Mouse (Mus musculus) stomach, embryonic 16.5 days (tissue): ENCODE data around the gene Vat1. TPM values are rescaled to one million over a fixed set of nuclear protein-coding genes. Genes with fewer than 3 reads are reported as not detected.

Source experiments
- ATAC-seq: fragments of 200-750 bp; cut with Nextera tagmentation; 2 replicates; pipeline ENCODE4 v1.8.0; 2017; ENCODE audit warnings: moderate number of reproducible peaks, moderate TSS enrichment; ENCODE audit not compliant: insufficient read depth, low FRiP score
- H3K27ac ChIP-seq: fragments of 300-500 bp; sonication (generic); 2 replicates; pipeline ENCODE4 v1.5.1; 2014; ENCODE audit warnings: low read length
- H3K27me3 ChIP-seq: fragments of 300-500 bp; sonication (generic); 2 replicates; pipeline ENCODE4 v1.6.1; 2014; ENCODE audit warnings: low read length, control low read depth, mixed read lengths; ENCODE audit not compliant: control insufficient read depth, insufficient read depth
- H3K36me3 ChIP-seq: fragments of 300-500 bp; sonication (generic); 2 replicates; pipeline ENCODE4 v1.6.1; 2014; ENCODE audit warnings: low read length; ENCODE audit not compliant: control insufficient read depth, insufficient read depth
- H3K4me1 ChIP-seq: fragments of 300-500 bp; sonication (generic); 2 replicates; pipeline ENCODE4 v1.6.1; 2014; ENCODE audit warnings: low read length, control low read depth, mixed read lengths; ENCODE audit not compliant: control insufficient read depth, insufficient read depth
- H3K4me2 ChIP-seq: fragments of 300-500 bp; sonication (generic); 2 replicates; pipeline ENCODE4 v1.6.1; 2014; ENCODE audit warnings: low read depth, low read length, mixed read lengths
- H3K4me3 ChIP-seq: fragments of 300-500 bp; sonication (generic); replicated peaks from 2 replicates; pipeline ENCODE4 v1.5.1; 2014; ENCODE audit warnings: mild to moderate bottlenecking, low read length
- H3K9ac ChIP-seq: fragments of 300-500 bp; sonication (generic); 2 replicates; pipeline ENCODE4 v1.6.1; 2014; ENCODE audit warnings: low read length
- H3K9me3 ChIP-seq: fragments of 300-500 bp; sonication (generic); replicated peaks from 2 replicates; pipeline ENCODE4 v1.6.1; 2016; ENCODE audit warnings: low read length, control low read depth; ENCODE audit not compliant: control insufficient read depth
- WGBS: fragments of 180-500 bp; shearing (Covaris S2); extraction: QIAGEN DNeasy Blood & Tissue Kit; methylation state at CpG from one replicate; pipeline ENCODE4 v1.1.7; 2014; 5-methylcytosine and 5-hydroxymethylcytosine counted together
- polyA plus RNA-seq: library from polyadenylated mRNA; unstranded; fragments of >200 nt; fragmentation: Nextera tagmentation; extraction: Ambion mirVana; gene quantifications from 2 replicates; pipeline ENCODE4 v1.2.1, GENCODE M21; 2015

The Vat1 gene
- polyA plus RNA-seq, 1 experiment from 2014 or later = 67.1 TPM

DNA sequence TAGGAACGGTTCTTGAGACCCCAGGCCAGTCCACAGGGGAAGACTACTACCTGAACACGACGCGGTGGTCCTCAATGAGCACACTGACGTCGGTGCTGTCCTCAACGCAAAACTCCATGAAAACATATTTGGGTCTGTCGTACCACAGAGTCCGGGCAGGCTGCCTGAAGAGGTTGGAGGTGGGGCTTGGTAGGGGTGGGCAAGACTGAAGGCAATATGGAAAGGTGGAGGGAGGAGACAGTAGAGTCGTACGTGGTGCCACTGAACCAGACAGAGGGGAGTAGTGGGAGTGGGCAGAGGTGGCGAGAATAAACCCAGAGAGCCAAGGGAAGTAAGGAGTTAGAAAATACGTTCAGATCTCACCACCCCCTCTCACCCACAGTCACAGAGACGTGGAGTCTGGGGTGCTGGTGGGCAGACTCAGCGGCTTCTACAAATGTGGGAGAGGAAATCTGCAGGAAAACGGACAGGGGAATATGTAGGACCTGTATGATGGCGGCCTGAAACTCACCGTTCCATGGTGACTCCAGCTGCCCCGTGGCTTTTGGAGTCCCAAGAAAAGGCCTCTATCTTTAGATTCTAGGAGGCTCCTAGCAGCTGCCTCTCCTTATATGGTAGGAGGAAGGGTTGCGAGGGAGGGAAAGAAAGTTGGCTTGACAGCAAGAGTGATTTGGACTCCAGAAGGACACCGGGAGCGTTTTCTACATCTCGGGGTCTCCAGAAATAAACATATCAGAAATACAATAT lies 41.8 kb downstream of the Vat1 start, which contains the start of gene Gm27029:
TSS of gene Gm27029 (minus strand) at position 692 of the 747 bp plus-strand sequence.
- Histone ChIP-seq H3K4me3 (peak within 1 kb of the TSS; percentile 98), H3K36me3 (no peaks in the 10 kb centered on the region), H3K9ac (peak within 1 kb of the TSS; percentile 91), H3K9me3 (no peaks in the 10 kb centered on the region), H3K27ac (peak within 1 kb of the TSS; percentile 92), H3K4me2 (peak within 1 kb of the TSS; percentile 96), H3K4me1 (peaks cover 22% of the 10 kb centered on the region), H3K27me3 (no peaks in the 10 kb centered on the region)
- peak; percentile 72 for ATAC-seq
- WGBS = 4% methylated on average over 23 of the region's 23 CpGs

DNA sequence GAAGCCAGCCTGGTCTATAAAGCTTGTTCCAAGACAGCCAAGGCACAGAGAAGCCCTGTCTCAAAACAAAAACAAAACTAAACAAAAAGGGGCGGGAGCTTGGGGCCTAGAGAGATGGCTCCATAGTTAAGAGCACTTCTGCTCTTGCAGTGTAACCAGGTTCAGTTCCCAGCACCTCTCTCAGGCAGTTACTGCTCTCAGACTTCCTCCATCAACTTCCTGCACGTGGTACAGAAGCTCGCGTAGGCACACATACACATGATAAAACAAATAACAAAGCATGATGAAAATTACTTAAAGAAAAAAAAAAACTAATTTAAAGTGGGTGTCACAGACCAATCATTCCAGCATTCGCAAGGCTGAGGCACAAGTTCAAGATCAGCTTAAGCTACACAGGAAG lies 45.9 kb downstream of the Vat1 start:
- Histone ChIP-seq H3K4me1 (peaks cover 14% of the 10 kb centered on the region; the same call in 1 of the 2 replicates), H3K4me2 (no peak overlapping the region), H3K36me3 (no peaks in the 10 kb centered on the region), H3K9ac (no peak overlapping the region), H3K27ac (no peak overlapping the region), H3K4me3 (no peak overlapping the region), H3K27me3 (no peaks in the 10 kb centered on the region), H3K9me3 (no peaks in the 10 kb centered on the region)
- WGBS = 86% methylated on average over 5 of the region's 5 CpGs
- no peak for ATAC-seq

DNA sequence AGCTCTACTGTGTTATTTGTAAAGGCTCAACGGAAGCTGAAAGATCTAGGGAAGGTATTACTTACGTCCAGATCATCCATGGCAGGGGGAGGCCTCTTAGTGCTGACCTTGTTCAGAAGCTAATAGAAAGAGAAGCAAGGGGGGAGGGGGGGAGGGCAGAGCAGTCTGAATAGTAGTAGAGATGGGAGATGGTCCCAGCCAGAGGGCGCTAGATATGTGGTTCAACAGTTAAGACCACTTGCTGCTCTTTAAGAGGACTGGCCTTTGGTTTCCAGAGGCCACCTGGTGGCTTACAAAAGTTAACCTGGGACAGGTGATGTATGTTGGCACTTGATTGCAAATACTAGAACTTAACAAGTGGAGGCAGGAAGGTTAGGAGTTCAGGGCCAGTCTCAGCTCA lies 46.4 kb downstream of the Vat1 start:
- 39% methylated on average over 3 of the region's 3 CpGs for WGBS
- H3K4me1 ChIP-seq = peaks cover 14% of the 10 kb centered on the region; the same call in 1 of the 2 replicates

DNA sequence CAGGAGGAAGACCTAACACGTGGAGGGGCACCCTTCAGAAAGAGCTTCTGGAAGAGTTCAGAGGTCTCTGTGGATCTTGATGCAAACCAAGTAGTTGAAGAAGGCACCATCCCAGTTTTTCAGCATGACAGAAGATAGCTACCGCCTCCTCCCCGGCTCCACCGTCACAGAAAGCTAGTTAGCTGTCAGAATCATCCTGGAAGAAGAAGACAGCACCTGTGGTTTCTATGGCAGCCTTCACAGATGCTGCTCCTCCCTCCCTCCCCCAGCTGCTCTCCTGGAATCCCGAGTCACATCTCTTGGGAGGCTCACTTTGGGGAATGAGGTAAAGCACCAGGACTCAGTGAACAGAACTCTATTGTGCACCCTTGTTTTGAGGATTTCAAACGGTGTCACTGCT lies 47.0 kb downstream of the Vat1 start:
- no peak for ATAC-seq
- no peaks in the 10 kb centered on the region for H3K9me3 ChIP-seq

More for the DNA sequence above, 46.4 kb downstream of the Vat1 start:
- Histone ChIP-seq H3K4me2 (no peak overlapping the region), H3K36me3 (no peaks in the 10 kb centered on the region), H3K9ac (no peak overlapping the region), H3K4me3 (no peak overlapping the region), H3K27me3 (no peaks in the 10 kb centered on the region), H3K27ac (no peak overlapping the region), H3K9me3 (no peaks in the 10 kb centered on the region)
- ATAC-seq = no peak

DNA sequence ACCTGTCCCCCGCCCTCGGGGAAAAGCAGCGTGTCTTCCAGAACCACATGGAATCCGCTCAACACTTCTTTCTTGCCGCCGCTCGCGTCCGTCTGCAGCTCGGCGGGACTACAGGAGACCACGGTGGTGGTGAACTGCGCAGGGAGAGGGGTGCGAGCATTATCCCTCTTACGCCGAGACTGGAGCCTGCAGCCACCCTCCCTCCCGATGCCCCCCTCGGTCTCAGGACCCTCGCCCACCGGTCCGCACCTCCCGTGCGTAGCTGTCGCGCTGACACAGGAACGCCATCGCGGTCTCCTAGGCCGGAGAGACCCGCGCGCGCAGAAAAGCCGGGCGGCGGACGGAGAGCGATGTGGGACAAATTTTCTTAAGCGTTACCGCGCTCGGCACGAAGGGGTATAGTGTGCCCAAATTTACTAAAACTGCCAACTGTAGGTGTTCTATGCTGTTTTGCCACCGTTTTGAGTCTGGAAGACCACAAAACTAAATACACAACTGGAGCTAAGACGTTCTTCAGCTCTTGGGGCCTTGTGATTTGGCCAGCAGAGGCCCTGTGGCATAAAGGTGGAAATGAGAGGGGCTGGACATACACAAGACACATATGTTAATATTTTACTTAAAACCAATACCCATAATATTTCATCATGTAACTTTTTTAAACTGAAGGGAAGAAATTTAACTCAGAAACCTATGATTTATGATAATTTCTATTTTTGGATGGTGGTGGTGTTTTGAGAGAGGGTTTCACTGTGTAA lies 48.8 kb downstream of the Vat1 start, which contains the start of gene Aarsd1:
TSS of gene Aarsd1 (minus strand) at position 515 of the 755 bp plus-strand sequence.
- peaks cover 4% of the 10 kb centered on the region; the same call in 1 of the 2 replicates for H3K4me1 ChIP-seq
- WGBS = under 1% methylated on average over 45 of the region's 45 CpGs
- H3K4me3 ChIP-seq = peak within 1 kb of the TSS; percentile 76
- no peaks in the 10 kb centered on the region for H3K27me3 ChIP-seq
- no peaks in the 10 kb centered on the region for H3K36me3 ChIP-seq
- H3K9ac ChIP-seq = peak within 1 kb of the TSS; percentile 83
- H3K4me2 ChIP-seq = peak within 1 kb of the TSS; percentile 92
- ATAC-seq = peak; percentile 76
- H3K27ac ChIP-seq = peak within 1 kb of the TSS; percentile 48; the same call in 1 of the 2 replicates
- no peaks in the 10 kb centered on the region for H3K9me3 ChIP-seq

More for the DNA sequence above, 47.0 kb downstream of the Vat1 start:
- Histone ChIP-seq H3K27me3 (no peaks in the 10 kb centered on the region), H3K4me1 (peaks cover 9% of the 10 kb centered on the region; the same call in 1 of the 2 replicates), H3K9ac (no peak overlapping the region), H3K4me3 (no peak overlapping the region), H3K4me2 (no peak overlapping the region), H3K27ac (no peak overlapping the region), H3K36me3 (no peaks in the 10 kb centered on the region)
- WGBS = 63% methylated on average over 6 of the region's 6 CpGs

DNA sequence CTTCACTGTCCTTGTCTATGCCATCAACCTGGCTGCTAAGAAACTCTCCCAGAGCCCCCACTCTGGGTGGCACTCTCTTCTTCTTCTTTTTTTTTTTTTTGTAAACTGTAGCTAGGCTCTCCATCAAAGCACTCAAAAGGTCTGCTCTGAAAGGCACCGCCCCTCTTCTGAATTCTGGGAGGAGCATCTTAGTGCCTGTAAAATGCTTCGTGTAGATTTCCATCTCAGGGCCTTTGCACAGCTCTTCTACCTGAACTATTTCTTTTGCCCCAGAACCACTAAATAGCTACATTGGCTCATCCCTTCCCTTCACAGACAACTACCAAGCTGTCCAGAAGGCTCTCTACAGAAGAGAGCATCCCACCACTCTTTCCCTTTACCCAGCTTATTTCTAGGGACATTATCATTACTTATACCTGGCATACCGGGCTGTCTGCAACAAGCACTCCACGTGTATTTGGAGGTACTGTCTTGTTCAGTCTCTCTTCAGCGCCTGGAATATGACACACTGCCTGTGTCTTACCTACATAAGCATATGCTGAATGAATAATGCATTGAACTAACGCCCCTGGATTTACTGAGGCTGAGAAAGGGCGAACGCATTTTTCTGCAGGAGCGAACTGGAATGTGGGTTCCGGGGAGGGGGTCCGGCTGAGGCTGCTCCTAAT lies 49.5 kb downstream of the Vat1 start:
- H3K4me2 ChIP-seq = peak overlapping the region; percentile 92
- H3K9me3 ChIP-seq = no peaks in the 10 kb centered on the region
- peak overlapping the region; percentile 48; the same call in 1 of the 2 replicates for H3K27ac ChIP-seq
- H3K9ac ChIP-seq = peak overlapping the region; percentile 83
- H3K36me3 ChIP-seq = no peaks in the 10 kb centered on the region
- ATAC-seq = peak; percentile 38
- peak overlapping the region; percentile 76 for H3K4me3 ChIP-seq
- WGBS = 2% methylated on average over 11 of the region's 11 CpGs
- H3K4me1 ChIP-seq = peaks cover 4% of the 10 kb centered on the region; the same call in 1 of the 2 replicates
- no peaks in the 10 kb centered on the region for H3K27me3 ChIP-seq

DNA sequence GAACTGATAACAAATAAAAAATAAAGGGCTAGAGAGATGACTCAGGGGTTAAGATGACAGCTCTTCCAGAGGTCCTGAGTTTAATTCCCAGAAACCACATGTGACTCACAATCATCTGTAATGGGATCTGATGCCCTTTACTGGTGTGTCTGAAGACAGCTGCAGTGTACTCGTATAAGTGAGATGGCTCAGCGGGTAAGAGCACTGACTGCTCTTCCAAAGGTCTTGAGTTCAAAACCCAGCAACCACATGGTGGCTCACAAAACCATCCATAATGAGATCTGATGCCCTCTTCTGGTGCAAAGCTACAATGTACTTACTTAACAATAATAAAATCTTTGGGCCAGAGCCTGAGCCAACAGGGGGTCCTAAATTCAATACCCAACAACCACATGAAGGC lies 50.7 kb downstream of the Vat1 start:
- ATAC-seq = no peak
- Histone ChIP-seq H3K4me3 (no peak overlapping the region), H3K4me1 (peaks cover 4% of the 10 kb centered on the region; the same call in 1 of the 2 replicates), H3K4me2 (no peak overlapping the region), H3K36me3 (0 out of 2 replicates have a peak, but pooled peaks cover 7% of the 10 kb centered on the region), H3K27ac (no peak overlapping the region), H3K9ac (no peak overlapping the region), H3K27me3 (no peaks in the 10 kb centered on the region), H3K9me3 (no peaks in the 10 kb centered on the region)
- 88% methylated on average over 2 of the region's 2 CpGs for WGBS
